Mouse (Mus musculus): ENCODE data around the gene H2-D1. TPM values are rescaled to one million over a fixed set of nuclear protein-coding genes. Genes with fewer than 3 reads are reported as not detected.
"Not testable (repeated sequence)": the region's sequence is repeated elsewhere in the genome, so short reads cannot be mapped to it uniquely, and the experiment has no call there.

H2-D1 gene
- polyA plus RNA-seq, 1 experiment from 2014 or later = 109 TPM

GRCm38 (mm10) chr17:35276304-35276864, 13.9 kb downstream of the H2-D1 start:
- Histone ChIP-seq H3K4me3 (ENCODE audit: low read depth, low read length) (peak overlapping the region; percentile 16), H3K4me2 (ENCODE audit: low read length) (peak overlapping the region; percentile 44), H3K9ac (ENCODE audit: low read depth, low read length) (peak overlapping the region; percentile 53; the same call in 1 of the 2 replicates), H3K36me3 (ENCODE audit: control insufficient read depth, insufficient read depth, low read length) (no peaks in the 10 kb centered on the region), H3K4me1 (ENCODE audit: control insufficient read depth, insufficient read depth, low read length) (0 out of 2 replicates have a peak, but pooled peaks cover 3% of the 10 kb centered on the region), H3K27me3 (ENCODE audit: control insufficient read depth, insufficient read depth, low read depth, low read length) (no peaks in the 10 kb centered on the region; the same call in 1 of the 2 replicates), H3K27ac (ENCODE audit: low read length) (no peak overlapping the region), H3K9me3 (replicated peaks; ENCODE audit: control insufficient read depth, low read length, poor library complexity, severe bottlenecking) (0 out of 2 replicates have a peak, but pooled peaks cover 2% of the 10 kb centered on the region)
- ATAC-seq = no peak
- WGBS = 26% methylated on average over 13 of the region's 13 CpGs

GRCm38 (mm10) chr17:35278049-35278448, 15.5 kb downstream of the H2-D1 start:
- WGBS = 86% methylated on average over 8 of the region's 8 CpGs
- H3K9me3 ChIP-seq (replicated peaks; ENCODE audit: control insufficient read depth, low read length, poor library complexity, severe bottlenecking) = no peaks in the 10 kb centered on the region
- H3K27ac ChIP-seq (ENCODE audit: low read length) = no peak overlapping the region
- no peak overlapping the region for H3K4me2 ChIP-seq (ENCODE audit: low read length)
- H3K4me1 ChIP-seq (ENCODE audit: control insufficient read depth, insufficient read depth, low read length) = 0 out of 2 replicates have a peak, but pooled peaks cover 3% of the 10 kb centered on the region
- no peaks in the 10 kb centered on the region for H3K36me3 ChIP-seq (ENCODE audit: control insufficient read depth, insufficient read depth, low read length)
- no peaks in the 10 kb centered on the region; the same call in 1 of the 2 replicates for H3K27me3 ChIP-seq (ENCODE audit: control insufficient read depth, insufficient read depth, low read depth, low read length)
- H3K9ac ChIP-seq (ENCODE audit: low read depth, low read length) = no peak overlapping the region
- no peak for ATAC-seq
- no peak overlapping the region for H3K4me3 ChIP-seq (ENCODE audit: low read depth, low read length)

- no peak overlapping the region for H3K4me3 ChIP-seq (ENCODE audit: low read depth, low read length)
- no peak for ATAC-seq
- H3K27me3 ChIP-seq (ENCODE audit: control insufficient read depth, insufficient read depth, low read depth, low read length) = no peaks in the 10 kb centered on the region; the same call in 1 of the 2 replicates
- WGBS = 88% methylated on average over 13 of the region's 13 CpGs
- H3K4me1 ChIP-seq (ENCODE audit: control insufficient read depth, insufficient read depth, low read length) = 0 out of 2 replicates have a peak, but pooled peaks cover 3% of the 10 kb centered on the region
- H3K9me3 ChIP-seq (replicated peaks; ENCODE audit: control insufficient read depth, low read length, poor library complexity, severe bottlenecking) = no peaks in the 10 kb centered on the region
- no peak overlapping the region for H3K4me2 ChIP-seq (ENCODE audit: low read length)
- no peak overlapping the region for H3K9ac ChIP-seq (ENCODE audit: low read depth, low read length)
- no peaks in the 10 kb centered on the region for H3K36me3 ChIP-seq (ENCODE audit: control insufficient read depth, insufficient read depth, low read length)
- H3K27ac ChIP-seq (ENCODE audit: low read length) = no peak overlapping the region
Measured at GRCm38 (mm10) chr17:35278957-35279688, 16.6 kb downstream of the H2-D1 start.

- Histone ChIP-seq H3K36me3 (ENCODE audit: control insufficient read depth, insufficient read depth, low read length) (no peaks in the 10 kb centered on the region), H3K4me3 (ENCODE audit: low read depth, low read length) (no peak overlapping the region), H3K27me3 (ENCODE audit: control insufficient read depth, insufficient read depth, low read depth, low read length) (no peaks in the 10 kb centered on the region; the same call in 1 of the 2 replicates), H3K4me1 (ENCODE audit: control insufficient read depth, insufficient read depth, low read length) (0 out of 2 replicates have a peak, but pooled peaks cover 3% of the 10 kb centered on the region), H3K4me2 (ENCODE audit: low read length) (no peak overlapping the region), H3K9ac (ENCODE audit: low read depth, low read length) (no peak overlapping the region), H3K9me3 (replicated peaks; ENCODE audit: control insufficient read depth, low read length, poor library complexity, severe bottlenecking) (no peaks in the 10 kb centered on the region), H3K27ac (ENCODE audit: low read length) (no peak overlapping the region)
- WGBS = 75% methylated on average over 3 of the region's 3 CpGs
- no peak for ATAC-seq
Measured at GRCm38 (mm10) chr17:35280276-35280675, 17.7 kb downstream of the H2-D1 start.

GRCm38 (mm10) chr17:35285431-35285830, 22.9 kb downstream of the H2-D1 start:
- Histone ChIP-seq H3K36me3 (ENCODE audit: control insufficient read depth, insufficient read depth, low read length) (no peaks in the 10 kb centered on the region), H3K4me2 (ENCODE audit: low read length) (no peak overlapping the region), H3K27ac (ENCODE audit: low read length) (no peak overlapping the region), H3K4me1 (ENCODE audit: control insufficient read depth, insufficient read depth, low read length) (no peaks in the 10 kb centered on the region), H3K4me3 (ENCODE audit: low read depth, low read length) (no peak overlapping the region), H3K9me3 (replicated peaks; ENCODE audit: control insufficient read depth, low read length, poor library complexity, severe bottlenecking) (no peaks in the 10 kb centered on the region), H3K27me3 (ENCODE audit: control insufficient read depth, insufficient read depth, low read depth, low read length) (no peaks in the 10 kb centered on the region), H3K9ac (ENCODE audit: low read depth, low read length) (no peak overlapping the region)
- ATAC-seq = no peak

GRCm38 (mm10) chr17:35295796-35296195, 33.3 kb downstream of the H2-D1 start:
- H3K4me1 ChIP-seq (ENCODE audit: control insufficient read depth, insufficient read depth, low read length); H3K4me2 ChIP-seq (ENCODE audit: low read length); H3K9ac ChIP-seq (ENCODE audit: low read depth, low read length); H3K4me3 ChIP-seq (ENCODE audit: low read depth, low read length); H3K27ac ChIP-seq (ENCODE audit: low read length); H3K27me3 ChIP-seq (ENCODE audit: control insufficient read depth, insufficient read depth, low read depth, low read length); ATAC-seq; H3K9me3 ChIP-seq (replicated peaks; ENCODE audit: control insufficient read depth, low read length, poor library complexity, severe bottlenecking); H3K36me3 ChIP-seq (ENCODE audit: control insufficient read depth, insufficient read depth, low read length): not testable (repeated sequence)
- WGBS = 8% methylated on average over 5 of the region's 5 CpGs

GRCm38 (mm10) chr17:35300261-35300945, 37.9 kb downstream of the H2-D1 start:
- not testable (repeated sequence) for H3K36me3 ChIP-seq (ENCODE audit: control insufficient read depth, insufficient read depth, low read length); H3K9ac ChIP-seq (ENCODE audit: low read depth, low read length); ATAC-seq; H3K4me2 ChIP-seq (ENCODE audit: low read length); H3K27me3 ChIP-seq (ENCODE audit: control insufficient read depth, insufficient read depth, low read depth, low read length); H3K27ac ChIP-seq (ENCODE audit: low read length); H3K4me1 ChIP-seq (ENCODE audit: control insufficient read depth, insufficient read depth, low read length); H3K4me3 ChIP-seq (ENCODE audit: low read depth, low read length); H3K9me3 ChIP-seq (replicated peaks; ENCODE audit: control insufficient read depth, low read length, poor library complexity, severe bottlenecking)
- 88% methylated on average over 7 of the region's 7 CpGs for WGBS

GRCm38 (mm10) chr17:35301645-35302258, 39.2 kb downstream of the H2-D1 start:
- ATAC-seq = no peak
- Histone ChIP-seq H3K4me3 (ENCODE audit: low read depth, low read length) (no peak overlapping the region), H3K36me3 (ENCODE audit: control insufficient read depth, insufficient read depth, low read length) (no peaks in the 10 kb centered on the region), H3K27ac (ENCODE audit: low read length) (no peak overlapping the region), H3K4me2 (ENCODE audit: low read length) (no peak overlapping the region), H3K9me3 (replicated peaks; ENCODE audit: control insufficient read depth, low read length, poor library complexity, severe bottlenecking) (no peaks in the 10 kb centered on the region), H3K27me3 (ENCODE audit: control insufficient read depth, insufficient read depth, low read depth, low read length) (no peaks in the 10 kb centered on the region), H3K4me1 (ENCODE audit: control insufficient read depth, insufficient read depth, low read length) (no peaks in the 10 kb centered on the region), H3K9ac (ENCODE audit: low read depth, low read length) (no peak overlapping the region)
- 25% methylated on average over 13 of the region's 13 CpGs for WGBS
